Mouse (Mus musculus): ENCODE measurements around the gene 4930453N24Rik. TPM values are rescaled to one million over a fixed set of nuclear protein-coding genes. Genes with fewer than 3 reads are reported as not detected.

4930453N24Rik gene
- polyA plus RNA-seq (2014; fragmentation: Illumina TruSeq; extraction: RNeasy Lipid Tissue Mini Kit (QIAGEN cat#74804); ENCODE audit: low read depth, low replicate concordance), result 27.6 TPM

DNA sequence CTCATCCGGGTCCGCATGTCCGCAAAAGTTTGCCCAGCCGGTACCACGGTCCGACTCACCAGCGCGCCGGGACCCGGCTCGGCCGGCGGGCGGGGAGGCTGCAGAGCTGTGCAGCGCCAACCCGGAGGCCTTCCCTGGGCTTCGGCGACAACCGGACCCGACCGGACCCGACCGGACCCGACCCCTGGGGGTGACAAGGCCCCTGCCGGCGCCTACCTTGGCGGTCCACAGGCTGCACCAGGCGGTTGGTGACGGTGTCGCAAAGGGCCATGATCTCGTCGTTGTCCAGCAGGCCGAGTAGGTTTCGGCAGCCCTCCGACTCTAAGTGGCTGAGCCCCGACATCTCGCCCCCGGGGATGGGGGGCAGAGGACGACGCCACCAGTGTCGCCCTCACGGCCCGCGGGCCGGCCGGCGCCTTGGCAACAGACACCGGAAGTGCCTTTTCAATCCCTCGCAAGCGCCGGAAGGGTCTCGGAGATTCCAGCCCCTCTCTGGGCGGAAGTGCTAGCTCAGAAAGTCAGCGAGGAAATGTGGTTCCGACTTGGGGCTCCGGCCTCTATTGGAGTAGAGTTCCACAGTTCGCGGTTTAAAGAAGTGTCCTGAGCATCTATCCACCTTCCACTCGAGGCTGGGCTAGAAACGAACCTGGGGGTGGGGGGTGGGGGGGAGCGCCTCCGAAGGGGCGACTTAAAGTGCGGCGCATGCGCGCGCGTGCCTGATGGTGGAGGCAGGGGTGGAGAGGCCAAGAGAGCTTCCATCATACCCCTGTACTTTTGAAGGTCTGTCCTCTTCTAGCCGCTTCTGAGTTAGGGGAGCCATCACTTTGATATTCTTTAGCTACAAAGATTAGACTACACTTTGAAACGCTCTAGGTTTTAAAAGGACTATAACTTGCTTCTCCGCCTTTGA is at the start of gene 4930453N24Rik:
4930453N24Rik (minus strand) TSS at position 641 of the 910 bp plus-strand sequence.

Other genes starting within 250 kb of the 4930453N24Rik start
- 7.0 TPM for gene Csnka2ip, start 168.8 kb downstream of the 4930453N24Rik start, polyA plus RNA-seq (2014; fragmentation: Illumina TruSeq; extraction: RNeasy Lipid Tissue Mini Kit (QIAGEN cat#74804); ENCODE audit: low read depth, low replicate concordance)
- 11.5 TPM for gene Zfp654, start 80.5 kb upstream of the 4930453N24Rik start, polyA plus RNA-seq (2014; fragmentation: Illumina TruSeq; extraction: RNeasy Lipid Tissue Mini Kit (QIAGEN cat#74804); ENCODE audit: low read depth, low replicate concordance)
- 38.4 TPM for gene Cggbp1, start 80.8 kb upstream of the 4930453N24Rik start, polyA plus RNA-seq (2014; fragmentation: Illumina TruSeq; extraction: RNeasy Lipid Tissue Mini Kit (QIAGEN cat#74804); ENCODE audit: low read depth, low replicate concordance)

Data from adipose tissue, adult 10 weeks (tissue).